In genomic region chr3:19960570-19961114, GRCm38 (mm10) we compare ENCODE assay signal across 25 mouse cellular contexts. TPM values are rescaled to one million over a fixed set of nuclear protein-coding genes. Genes with fewer than 3 reads are reported as not detected.
DNase-seq lines count a peak whose midpoint lies in the region; ATAC-seq and TF ChIP-seq lines count a peak whose summit lies in the region.
"Had no signal": no experiment of that assay in that cellular context is flagged by ENCODE, and none has a peak within 500 bp of the region (broad histone marks: within the 10 kb centered on the region; RNA-seq: fewer than 3 reads in every experiment).

No protein-coding gene starts in this region.

- DNase-seq in heart, adult 2 months = no peak
- DNase-seq in heart, postnatal 10 days = no peak
- no peak for DNase-seq in kidney, adult 2 months
- peak; percentile 62 for DNase-seq in 3T3-L1 (ENCODE audit: low read depth, low spot score)
- peak; percentile 4 for DNase-seq in brain, embryonic 14.5 days (ENCODE audit: low read depth)
- no peak for DNase-seq in right cerebral cortex, postnatal 36 days (ENCODE audit: low spot score in 2 of 2)
- DNase-seq in cerebellum, postnatal 10 days = no peak
- DNase-seq: adrenal gland, postnatal 10 days; cerebellum, adult 11 months; cerebellum, postnatal 25 days; gastrocnemius, postnatal 36 days; heart, postnatal 14 days; lung, postnatal 4 days; right cerebral cortex, postnatal 14 days; thymus, postnatal 36 days had no signal

- no peak overlapping the region for H3K4me2 ChIP-seq in kidney, embryonic 16.5 days (replicated peaks; ENCODE audit: low read depth, low read length)
- H3K4me2 ChIP-seq: forebrain, embryonic 13.5 days; limb, embryonic 15.5 days; lung, embryonic 15.5 days; neural tube, embryonic 12.5 days had no signal

- no peak for TF ChIP-seq EP300 in heart, adult 2 months (IDR thresholded peaks at IDR 0.05; ENCODE audit: insufficient read depth, low read depth, low read length)

- H3K27me3 ChIP-seq in heart, adult 2 months (ENCODE audit: control insufficient read depth, insufficient read depth, low read length) = no peaks in the 10 kb centered on the region
- no peaks in the 10 kb centered on the region for H3K27me3 ChIP-seq in kidney, adult 2 months (replicated peaks; ENCODE audit: control insufficient read depth, insufficient read depth, low read length)
- no peaks in the 10 kb centered on the region for H3K27me3 ChIP-seq in kidney, embryonic 16.5 days (ENCODE audit: insufficient read depth, low read length)
- H3K27me3 ChIP-seq: forebrain, embryonic 13.5 days; limb, embryonic 15.5 days; lung, embryonic 15.5 days; neural tube, embryonic 12.5 days had no signal

- no peak for TF ChIP-seq POLR2A in heart, adult 2 months (IDR thresholded peaks at IDR 0.05; ENCODE audit: insufficient read depth, low read depth, low read length)
- TF ChIP-seq POLR2A in kidney, adult 2 months (IDR thresholded peaks at IDR 0.05; ENCODE audit: low read depth, low read length) = no peak
- TF ChIP-seq POLR2A in brain, embryonic 14.5 days (IDR thresholded peaks at IDR 0.05; ENCODE audit: borderline replicate concordance, extremely low read depth, insufficient read depth, insufficient read length, poor library complexity, severe bottlenecking) = no peak

- no peaks in the 10 kb centered on the region for H3K9me3 ChIP-seq in kidney, embryonic 16.5 days (ENCODE audit: low read length)
- H3K9me3 ChIP-seq: forebrain, embryonic 13.5 days; limb, embryonic 15.5 days; lung, embryonic 15.5 days; midbrain, embryonic 10.5 days; neural tube, embryonic 12.5 days had no signal

- no peak for ATAC-seq in kidney, embryonic 16.5 days (ENCODE audit: low FRiP score, low TSS enrichment)
- ATAC-seq: activated CD4-positive, CD25-positive, alpha-beta regulatory T cell, adult 4 months; forebrain, embryonic 13.5 days; hindbrain, embryonic 16.5 days; intestine, postnatal 0 days had no signal

- no peak for TF ChIP-seq CTCF in heart, adult 2 months (IDR thresholded peaks at IDR 0.05)
- TF ChIP-seq CTCF in kidney, adult 2 months (conservative IDR thresholded peaks at IDR 0.05; ENCODE audit: insufficient read depth, insufficient read length, low read depth, low read length) = no peak
- no peak for TF ChIP-seq CTCF in brain, embryonic 14.5 days (IDR thresholded peaks at IDR 0.05; ENCODE audit: borderline replicate concordance, extremely low read depth, insufficient read depth, insufficient read length)

- no peaks in the 10 kb centered on the region for H3K79me2 ChIP-seq in heart, adult 2 months (replicated peaks; ENCODE audit: control insufficient read depth, insufficient read depth, low read length)

- H3K9ac ChIP-seq in heart, adult 2 months (ENCODE audit: low read depth, low read length) = no peak overlapping the region
- H3K9ac ChIP-seq in kidney, embryonic 16.5 days (replicated peaks; ENCODE audit: low read length) = no peak overlapping the region
- H3K9ac ChIP-seq: forebrain, embryonic 13.5 days; limb, embryonic 15.5 days; lung, embryonic 15.5 days; neural tube, embryonic 12.5 days had no signal

- peak overlapping the region; percentile 92 for H3K27ac ChIP-seq in heart, adult 2 months
- H3K27ac ChIP-seq in kidney, adult 2 months (ENCODE audit: insufficient read depth, low read depth, low read length) = peak overlapping the region; percentile 3; the same call in 1 of the 2 replicates
- no peak overlapping the region for H3K27ac ChIP-seq in kidney, embryonic 16.5 days (ENCODE audit: low read length)
- H3K27ac ChIP-seq: forebrain, embryonic 13.5 days; kidney, postnatal 0 days; limb, embryonic 15.5 days; lung, embryonic 15.5 days; midbrain, embryonic 10.5 days; neural tube, embryonic 12.5 days had no signal

- intact Hi-C loops in heart, adult 2 months (cut with DNase I) = no loop called here
- intact Hi-C loops in heart, postnatal 10 days (cut with DNase I) = no loop called here

- 38% methylated on average over 3 of the region's 3 CpGs for WGBS in heart, adult 2 months
- WGBS in kidney, adult 2 months = 54% methylated on average over 3 of the region's 3 CpGs
- 67% methylated on average over 3 of the region's 3 CpGs for WGBS in kidney, embryonic 16.5 days

- peaks cover 28% of the 10 kb centered on the region for H3K36me3 ChIP-seq in heart, adult 2 months (ENCODE audit: control insufficient read depth, insufficient read depth, low read length)
- H3K36me3 ChIP-seq in kidney, adult 2 months (ENCODE audit: control insufficient read depth, insufficient read depth, low read length) = no peaks in the 10 kb centered on the region
- H3K36me3 ChIP-seq in kidney, embryonic 16.5 days (ENCODE audit: insufficient read depth, low read length) = no peaks in the 10 kb centered on the region
- H3K36me3 ChIP-seq: limb, embryonic 15.5 days; lung, embryonic 15.5 days; midbrain, embryonic 10.5 days; neural tube, embryonic 12.5 days had no signal

- no peak overlapping the region for H3K4me3 ChIP-seq in heart, adult 2 months
- no peak overlapping the region for H3K4me3 ChIP-seq in kidney, adult 2 months (ENCODE audit: insufficient read depth, low read depth, low read length)
- no peak overlapping the region for H3K4me3 ChIP-seq in kidney, embryonic 16.5 days (ENCODE audit: low read length)
- H3K4me3 ChIP-seq: forebrain, embryonic 13.5 days; limb, embryonic 15.5 days; lung, embryonic 15.5 days; midbrain, embryonic 10.5 days; neural tube, embryonic 12.5 days had no signal

- peaks cover 5% of the 10 kb centered on the region for H3K4me1 ChIP-seq in heart, adult 2 months (ENCODE audit: control insufficient read depth, insufficient read depth, low read length)
- H3K4me1 ChIP-seq in kidney, adult 2 months (ENCODE audit: control insufficient read depth, insufficient read depth, low read length) = peaks cover 7% of the 10 kb centered on the region; the same call in 1 of the 2 replicates
- no peaks in the 10 kb centered on the region for H3K4me1 ChIP-seq in kidney, embryonic 16.5 days (ENCODE audit: insufficient read depth, low read length)
- H3K4me1 ChIP-seq: forebrain, embryonic 13.5 days; limb, embryonic 15.5 days had no signal

RNA-seq across cellular contexts. Expression of gene Cp, which starts 3.8 kb away (rescaled TPM):
- 10 to 100 TPM; 40.7 to 49.1 TPM for total RNA-seq in heart, adult 2 months (2021)
- 15.4 and 33.6 TPM in 2 replicates for polyA plus RNA-seq in heart, adult 2 months (2012; rRNA removed)
- total RNA-seq in heart, postnatal 10 days (2021) = 10 to 100 TPM in 1 of 2 experiments, 1 to 10 TPM in 1; 9.9 to 15.5 TPM
- polyA plus RNA-seq in kidney, adult 2 months (2012; rRNA removed) = 17.7 and 18.9 TPM in 2 replicates
- polyA plus RNA-seq in kidney, embryonic 16.5 days (2015; fragmentation: Nextera tagmentation; extraction: Ambion mirVana) = 1.0 and 1.1 TPM in 2 replicates
- polyA plus RNA-seq in brain, embryonic 14.5 days (2012; rRNA removed) = 3.3 and 9.3 TPM in 2 replicates

Comparison
In these comparisons a context has a peak if more than half of its experiments do, and no peak if none do; other contexts are left out.
1. DNase-seq: peak in 3T3-L1 (single experiment) and brain, embryonic 14.5 days (single experiment); none in heart, adult 2 months (0 of 2), heart, postnatal 10 days (0 of 2), kidney, adult 2 months (single experiment), right cerebral cortex, postnatal 36 days (0 of 2) and cerebellum, postnatal 10 days (0 of 2).